Mouse (Mus musculus) layer of hippocampus, adult 8-10 months (tissue): ENCODE measurements around the gene Rpl18a. TPM values are rescaled to one million over a fixed set of nuclear protein-coding genes. Genes with fewer than 3 reads are reported as not detected.

Source experiments
- DNase-seq, 2 experiments: peaks; one replicate each; pipeline ENCODE4 v3.0.0; 2022; ENCODE audit warnings: low spot score in 2 of 2
- total RNA-seq, 4 experiments: library from RNA; stranded (reverse); gene quantifications; 2 replicates each; pipeline ENCODE4 v1.2.4; 2022

Rpl18a gene
- 100 to 1,000 TPM; 619 to 893 (median 714) TPM for total RNA-seq

DNA sequence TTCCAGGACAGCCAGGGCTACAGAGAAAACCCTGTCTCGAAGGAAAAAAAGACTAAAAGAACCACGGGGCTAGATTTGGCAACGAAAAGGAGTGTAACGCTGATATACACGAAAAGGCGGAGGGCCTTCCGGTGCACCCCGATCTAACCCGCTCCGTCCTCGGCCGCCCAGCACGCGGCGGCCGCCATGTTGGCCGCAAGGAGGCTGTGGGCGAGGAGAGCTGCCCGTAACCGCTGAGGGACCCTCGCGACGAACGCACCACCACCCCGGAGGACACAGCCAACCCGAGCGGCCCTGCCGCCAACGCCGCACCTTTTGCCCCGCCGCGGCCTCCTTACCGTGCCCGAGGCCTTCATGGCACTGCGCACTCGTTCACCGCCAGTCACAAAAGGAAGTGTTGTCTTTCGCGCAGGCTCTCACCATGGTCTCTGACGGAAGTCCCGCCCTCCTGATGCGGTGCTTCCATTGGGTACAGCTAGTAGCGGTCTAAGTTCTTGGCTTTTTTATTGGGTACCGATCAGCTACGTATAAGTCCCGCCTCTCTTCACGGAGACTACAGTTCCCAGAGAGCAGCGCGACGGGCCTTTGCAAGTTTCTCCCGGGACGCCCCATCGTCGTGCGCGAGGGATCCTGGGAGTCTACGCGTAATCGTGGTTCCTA lies at the start of gene Rpl18a:
Gene Rpl18a, minus strand, starts transcription at position 392 of the 660 bp plus-strand sequence.
- peak; percentile 96 to 98 for DNase-seq

DNA sequence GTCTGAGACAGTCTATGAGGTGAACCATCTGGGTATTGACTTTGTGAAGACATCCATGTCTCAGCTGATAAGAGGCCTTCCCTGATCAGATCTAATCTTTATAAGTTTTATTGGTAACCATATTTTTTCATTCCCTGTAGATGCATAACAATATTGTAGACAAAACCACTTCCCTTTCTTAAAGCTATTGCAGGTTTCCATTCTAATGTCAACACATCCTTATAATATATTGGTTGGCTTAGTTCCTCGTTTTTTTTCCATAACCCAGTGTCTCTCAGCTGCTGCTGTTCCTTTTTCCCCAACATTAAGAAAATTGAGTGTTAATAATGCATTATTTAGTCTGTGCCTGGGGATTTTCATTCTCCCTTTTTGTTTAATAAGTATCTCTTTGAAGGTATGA lies 46.0 kb upstream of the Rpl18a start:
- DNase-seq = no peak

DNA sequence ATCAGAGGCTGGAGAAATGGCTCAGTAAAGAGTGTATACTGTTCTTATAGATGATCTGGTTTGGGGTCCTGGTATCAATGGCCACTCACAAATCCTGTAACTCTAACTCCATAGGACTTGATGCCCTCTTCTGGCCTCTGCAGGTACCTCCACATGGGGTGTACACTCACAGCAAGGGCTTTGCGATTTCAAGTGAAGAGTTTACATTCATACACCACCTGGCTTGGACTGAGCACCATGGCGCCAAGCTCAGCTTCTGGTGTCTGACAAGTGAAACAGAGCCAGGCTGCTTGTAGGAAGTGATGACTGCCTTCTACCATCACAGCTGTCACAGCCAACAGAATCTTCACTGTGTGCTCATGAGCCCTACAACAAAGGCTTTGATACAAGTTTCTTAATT lies 44.3 kb upstream of the Rpl18a start:
- no peak for DNase-seq

DNA sequence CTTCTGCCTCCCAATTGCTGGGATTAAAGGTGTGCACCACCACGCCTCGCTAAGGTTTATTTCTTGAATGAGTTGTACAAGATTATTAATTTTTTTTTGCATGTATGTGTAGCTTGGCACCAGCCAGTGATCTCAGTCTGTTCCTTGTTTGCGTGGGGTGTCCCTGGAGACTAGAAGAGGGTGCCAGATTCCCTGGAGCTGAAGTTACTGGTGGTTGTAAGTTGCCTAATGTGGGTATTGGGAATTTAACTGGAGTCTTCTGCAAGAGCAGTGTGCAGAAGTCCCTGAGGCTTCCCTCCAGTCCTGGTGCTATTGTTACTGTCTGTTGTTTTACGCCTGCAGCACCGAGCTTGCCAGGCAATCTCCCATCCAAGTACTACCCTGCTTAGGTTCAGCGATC lies 40.0 kb upstream of the Rpl18a start:
- DNase-seq = no peak

DNA sequence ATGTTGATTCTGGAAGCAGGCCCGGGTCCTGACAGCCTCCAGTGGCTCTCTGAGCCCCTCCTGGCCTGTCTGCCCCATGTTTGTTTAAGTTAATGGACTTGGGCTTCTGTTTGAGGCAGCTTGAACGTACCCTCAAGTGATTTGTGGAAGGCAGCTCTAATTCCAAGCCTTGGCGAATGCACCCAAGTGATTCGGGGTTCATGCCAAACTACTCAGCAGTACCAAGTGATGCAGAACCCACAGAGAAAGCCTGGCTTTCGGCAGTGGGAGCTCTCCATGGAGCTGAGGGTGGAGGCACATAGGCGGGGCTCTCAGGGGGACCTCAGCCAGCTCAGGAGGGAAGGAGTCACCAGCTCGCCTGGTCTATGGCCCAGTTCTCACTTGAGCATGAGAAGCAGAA lies 37.6 kb upstream of the Rpl18a start:
- DNase-seq = no peak

DNA sequence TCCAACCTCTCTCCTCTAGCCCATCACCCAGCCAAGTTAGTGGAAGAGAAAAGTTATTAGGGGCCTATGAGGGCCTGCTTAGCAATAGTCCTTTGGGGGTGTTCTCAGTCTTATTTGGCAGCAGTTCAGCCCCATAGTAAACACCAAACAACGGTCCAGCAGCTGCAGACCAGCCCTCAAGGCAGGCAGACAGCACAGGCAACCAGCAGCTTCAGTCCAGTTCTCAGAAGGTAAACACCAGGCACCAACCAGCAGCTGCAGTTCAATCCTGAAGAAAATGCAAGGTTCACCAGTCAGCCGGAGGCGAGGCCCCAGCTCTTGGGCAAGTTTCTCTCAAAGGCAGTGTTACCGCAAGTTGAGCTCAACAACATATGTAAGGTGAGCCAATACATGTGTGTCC lies 35.8 kb upstream of the Rpl18a start:
- no peak for DNase-seq

DNA sequence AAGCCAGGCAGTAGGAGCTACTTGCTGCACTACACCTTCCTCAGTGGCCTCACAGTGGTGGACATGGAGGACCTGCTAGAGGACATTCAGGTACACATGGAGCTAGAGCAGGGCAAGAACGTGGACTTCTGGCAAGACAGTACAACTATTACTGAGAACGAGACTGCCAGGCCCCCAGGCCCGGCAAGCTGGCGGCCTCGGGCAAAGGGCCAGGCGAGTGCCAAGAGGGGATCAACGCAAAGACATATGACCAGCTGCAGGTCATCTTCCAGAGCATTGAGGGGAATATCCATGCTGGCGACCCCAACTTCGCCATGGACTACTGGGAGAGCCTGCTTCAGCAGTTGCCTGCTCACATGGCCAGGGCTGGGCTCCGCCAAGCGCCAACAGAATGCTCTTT lies 34.5 kb upstream of the Rpl18a start:
- no peak for DNase-seq

DNA sequence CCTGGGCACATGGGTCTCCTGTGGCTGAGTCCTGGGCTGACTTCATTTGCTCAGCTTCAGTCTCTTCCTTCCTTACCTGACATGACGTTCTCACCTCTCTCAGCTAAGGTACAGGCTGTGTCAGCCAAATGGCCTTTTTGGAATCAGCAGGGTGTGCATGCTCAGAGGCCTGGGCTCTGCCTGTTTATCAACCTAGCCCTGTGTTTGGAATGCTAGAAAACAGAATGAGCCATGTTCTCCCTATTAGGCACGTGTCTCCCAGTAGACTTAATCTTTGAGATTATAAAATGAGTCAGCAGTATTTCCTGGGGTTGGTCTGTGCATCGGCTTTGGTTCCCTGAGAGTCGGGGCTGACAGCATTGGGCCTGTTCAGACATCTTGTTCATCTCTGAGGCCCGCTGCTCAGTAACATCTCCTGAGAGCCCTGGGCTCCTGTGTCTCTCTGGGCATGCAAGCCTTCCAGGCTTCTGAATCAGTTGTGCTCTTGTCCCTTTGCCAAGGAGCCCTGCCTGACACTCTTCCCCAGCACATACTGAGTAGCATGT lies 31.6 kb upstream of the Rpl18a start:
- peak in 1 of 2 experiments; percentile 4 for DNase-seq

DNA sequence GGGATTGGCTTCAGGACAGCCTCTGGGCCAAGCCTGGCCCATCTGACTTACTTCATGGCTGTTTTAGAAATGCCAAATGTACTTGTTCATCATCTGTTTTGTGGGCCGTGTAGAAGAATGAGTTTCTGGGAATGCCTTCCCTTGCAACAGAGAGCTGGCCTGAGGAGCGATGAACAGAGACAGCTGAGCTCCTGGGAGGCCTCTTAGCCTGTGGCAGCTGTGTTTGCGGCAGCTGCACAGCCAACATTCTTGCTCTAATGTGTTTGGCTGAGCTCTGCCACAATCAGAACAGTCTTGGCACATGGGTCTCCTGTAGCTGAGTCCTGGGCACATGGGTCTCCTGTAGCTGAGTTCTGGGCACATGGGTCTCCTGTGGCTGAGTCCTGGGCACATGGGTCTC lies 30.9 kb upstream of the Rpl18a start:
- peak in 1 of 2 experiments; percentile 2 for DNase-seq

DNA sequence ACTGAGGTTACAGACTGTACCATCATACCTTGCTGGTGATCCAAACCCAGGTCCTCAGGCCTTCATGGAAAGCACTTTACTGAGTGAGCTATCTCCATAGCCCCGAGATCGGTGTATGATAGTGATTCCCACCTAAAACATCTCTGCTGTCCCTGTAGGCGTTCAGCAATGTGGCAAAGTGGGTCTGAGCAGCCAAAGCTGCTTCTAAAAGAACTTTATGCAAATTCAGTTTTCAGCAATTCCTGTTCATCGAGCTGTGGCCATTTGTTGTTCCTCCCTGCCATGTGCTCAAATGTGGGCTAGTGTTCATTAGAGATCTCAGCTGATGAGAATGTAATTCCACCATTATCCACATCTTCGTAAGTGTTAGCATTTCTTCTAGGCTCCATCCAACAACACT lies 29.2 kb upstream of the Rpl18a start:
- DNase-seq = peak; percentile 42 to 46

DNA sequence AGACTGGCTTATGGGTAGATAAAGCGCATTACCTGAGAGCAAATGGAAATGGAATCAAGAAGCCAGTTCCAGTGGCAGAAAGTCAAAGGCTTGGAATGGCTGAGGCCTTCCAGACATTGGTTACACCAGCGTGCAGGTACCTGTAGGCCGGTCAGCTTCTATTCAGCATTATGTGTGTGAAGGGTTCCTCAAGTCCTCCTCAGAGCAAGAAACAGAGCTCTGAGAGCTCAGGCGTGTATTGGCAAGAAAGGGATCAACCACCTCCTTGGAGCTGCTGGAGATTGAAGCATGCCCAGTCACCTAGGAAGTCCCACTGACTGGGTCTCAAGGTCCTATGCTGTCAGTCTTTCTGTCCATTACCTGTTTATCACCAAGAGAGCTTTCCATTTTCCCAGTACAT lies 28.5 kb upstream of the Rpl18a start:
- peak; percentile 1 to 2 for DNase-seq

DNA sequence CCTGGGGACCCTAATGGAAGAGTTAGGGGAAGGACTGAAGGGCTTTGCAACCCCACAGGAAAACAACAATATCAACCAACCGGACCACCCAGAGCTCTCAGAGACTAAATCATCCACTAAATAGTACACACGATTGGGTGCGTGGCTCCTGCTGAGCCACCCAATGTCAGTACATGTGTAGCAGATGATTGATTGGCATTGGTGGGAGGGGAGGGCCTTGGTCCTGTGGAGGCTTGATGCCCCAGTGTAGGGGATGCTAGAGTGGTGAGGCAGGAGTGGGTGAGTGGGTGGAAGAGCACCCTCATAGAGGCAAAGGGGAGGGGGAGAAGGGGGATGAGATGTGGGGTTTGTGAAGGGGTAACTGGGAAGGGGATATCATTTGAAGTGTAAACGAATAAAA lies 26.9 kb upstream of the Rpl18a start:
- DNase-seq = peak in 1 of 2 experiments; percentile 2

DNA sequence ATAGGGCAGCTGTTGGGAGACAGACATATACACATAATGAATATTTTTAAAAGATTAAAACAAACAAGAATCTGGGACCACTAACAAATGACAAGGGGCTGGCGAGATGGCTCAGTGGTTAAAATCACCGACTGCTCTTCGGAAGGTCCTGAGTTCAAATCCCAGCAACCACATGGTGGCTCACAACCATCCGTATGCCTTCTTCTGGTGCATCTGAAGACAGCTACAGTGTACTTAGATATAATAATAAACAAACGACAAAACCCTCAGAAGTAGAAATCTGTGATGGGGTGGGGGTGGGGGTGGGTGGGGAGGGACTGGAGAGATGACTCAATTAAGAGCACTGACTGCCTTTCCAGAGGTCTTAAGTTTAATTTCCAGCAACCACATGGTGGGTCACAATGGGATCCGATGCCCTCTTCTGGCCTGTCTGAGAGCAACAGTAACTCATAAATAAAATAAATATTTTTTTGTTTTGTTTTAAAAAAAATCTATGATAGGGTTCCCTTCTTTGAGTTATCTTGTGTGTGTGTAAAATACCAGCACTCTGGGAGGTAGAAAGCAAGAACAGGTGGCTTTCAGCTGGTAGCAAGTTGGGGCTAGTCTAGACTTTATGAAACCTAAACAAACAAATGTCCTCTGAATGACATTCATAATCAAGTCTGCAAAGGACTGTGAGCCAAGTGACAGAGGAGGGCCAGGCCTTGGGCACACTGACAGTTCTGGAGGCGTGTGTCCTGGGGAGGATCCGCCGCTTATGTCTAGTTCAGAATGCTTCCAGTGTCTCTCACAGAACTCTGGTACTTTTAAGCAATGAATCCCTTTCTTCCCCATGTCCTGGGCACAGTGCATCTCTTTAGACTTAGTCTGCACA lies 23.1 kb upstream of the Rpl18a start:
- DNase-seq = no peak

DNA sequence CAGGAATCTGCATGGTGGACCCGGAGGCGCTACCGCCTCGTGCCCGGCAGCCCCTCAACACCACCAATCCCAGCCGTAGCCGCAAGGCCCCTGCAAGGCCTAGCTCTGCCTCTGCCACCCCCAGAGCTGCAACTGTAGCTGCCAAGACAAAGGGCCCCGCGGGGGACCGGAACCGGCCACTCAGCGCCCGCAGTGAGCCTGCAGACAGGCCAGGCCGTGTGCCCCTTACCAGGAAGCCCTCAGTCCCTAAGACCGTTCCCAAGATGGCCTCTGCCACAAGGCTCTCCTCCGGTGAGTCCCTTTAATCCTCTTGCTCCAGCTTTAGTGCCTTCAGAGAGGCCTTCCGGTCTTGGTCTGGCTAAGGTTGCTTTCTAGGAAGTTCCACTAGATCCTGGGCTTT lies 17.5 kb upstream of the Rpl18a start:
- no peak for DNase-seq

DNA sequence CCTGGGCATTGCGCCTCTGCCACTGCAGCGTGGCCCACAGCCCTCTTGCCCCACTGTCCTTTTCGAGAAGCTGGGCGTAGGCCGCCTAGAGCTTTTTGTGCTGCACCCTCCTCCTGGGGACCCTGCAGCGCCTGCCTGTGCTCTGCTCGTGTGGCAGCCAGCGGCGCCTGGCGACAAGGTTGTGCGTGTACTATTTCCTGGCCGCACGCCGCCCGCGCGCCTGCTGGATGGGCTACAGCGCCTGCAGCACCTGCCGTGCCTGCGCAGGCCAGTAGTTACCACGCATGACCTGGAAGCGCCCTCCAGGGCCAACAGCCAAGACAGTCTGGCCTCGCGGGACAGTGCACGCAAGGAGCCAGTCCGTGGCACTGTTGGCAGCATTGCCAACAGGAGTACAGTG lies 16.3 kb upstream of the Rpl18a start:
- DNase-seq = no peak

DNA sequence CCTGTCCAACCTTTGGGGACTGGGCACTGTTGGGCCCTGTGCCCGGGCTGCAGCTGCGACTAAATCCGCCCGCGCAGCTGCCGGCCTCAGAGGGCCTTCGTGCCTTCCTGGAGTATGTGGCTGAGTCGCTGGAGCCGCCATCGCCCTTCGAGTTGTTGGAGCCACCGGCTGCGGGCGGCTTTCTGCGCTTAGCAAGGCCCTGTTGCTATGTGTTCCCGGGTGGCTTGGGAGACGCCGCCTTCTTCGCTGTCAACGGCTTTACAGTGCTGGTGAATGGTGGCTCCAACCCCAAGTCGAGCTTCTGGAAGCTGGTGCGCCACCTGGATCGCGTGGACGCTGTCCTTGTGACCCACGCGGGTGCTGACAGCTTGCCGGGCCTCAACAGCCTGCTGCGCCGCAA lies 15.7 kb upstream of the Rpl18a start:
- DNase-seq = no peak

DNA sequence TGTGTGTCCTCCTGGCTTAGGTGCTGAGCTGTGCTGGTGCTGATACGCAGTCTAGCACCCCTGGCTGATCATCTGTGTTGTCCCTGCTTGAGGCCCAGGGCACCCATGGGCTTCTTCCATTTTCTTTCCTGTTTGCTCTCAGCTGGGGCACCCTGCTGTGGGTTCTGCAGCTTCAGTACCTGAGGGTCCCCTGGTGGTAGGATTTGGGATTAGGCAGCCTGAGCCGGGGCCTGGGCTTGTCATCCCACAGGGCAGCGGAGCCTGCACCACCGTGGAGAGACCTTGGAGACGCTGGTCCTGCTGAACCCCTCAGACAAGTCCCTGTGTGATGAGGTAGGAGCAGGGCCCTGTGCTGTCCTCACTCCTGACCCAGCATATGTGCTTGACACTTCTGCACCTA lies 14.4 kb upstream of the Rpl18a start:
- no peak for DNase-seq

DNA sequence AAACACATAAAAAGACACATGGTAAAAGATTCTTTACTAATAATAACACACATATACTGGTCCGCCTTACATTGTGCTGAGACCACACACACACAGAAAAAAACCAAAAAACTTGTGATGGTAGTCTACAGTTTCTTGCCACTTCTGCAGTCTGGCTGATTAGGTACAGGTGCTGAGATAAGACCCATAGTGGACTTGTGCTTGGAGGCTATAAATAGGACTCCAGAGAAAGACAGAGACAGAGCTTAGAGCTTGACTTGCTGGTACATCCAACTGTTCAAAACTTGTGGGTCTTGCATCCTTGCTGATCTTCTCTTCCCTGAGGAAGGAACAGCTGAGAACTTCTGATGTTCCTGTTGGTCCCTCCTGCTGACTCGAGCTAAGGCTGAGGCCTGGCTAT lies 10.3 kb upstream of the Rpl18a start:
- DNase-seq = no peak

DNA sequence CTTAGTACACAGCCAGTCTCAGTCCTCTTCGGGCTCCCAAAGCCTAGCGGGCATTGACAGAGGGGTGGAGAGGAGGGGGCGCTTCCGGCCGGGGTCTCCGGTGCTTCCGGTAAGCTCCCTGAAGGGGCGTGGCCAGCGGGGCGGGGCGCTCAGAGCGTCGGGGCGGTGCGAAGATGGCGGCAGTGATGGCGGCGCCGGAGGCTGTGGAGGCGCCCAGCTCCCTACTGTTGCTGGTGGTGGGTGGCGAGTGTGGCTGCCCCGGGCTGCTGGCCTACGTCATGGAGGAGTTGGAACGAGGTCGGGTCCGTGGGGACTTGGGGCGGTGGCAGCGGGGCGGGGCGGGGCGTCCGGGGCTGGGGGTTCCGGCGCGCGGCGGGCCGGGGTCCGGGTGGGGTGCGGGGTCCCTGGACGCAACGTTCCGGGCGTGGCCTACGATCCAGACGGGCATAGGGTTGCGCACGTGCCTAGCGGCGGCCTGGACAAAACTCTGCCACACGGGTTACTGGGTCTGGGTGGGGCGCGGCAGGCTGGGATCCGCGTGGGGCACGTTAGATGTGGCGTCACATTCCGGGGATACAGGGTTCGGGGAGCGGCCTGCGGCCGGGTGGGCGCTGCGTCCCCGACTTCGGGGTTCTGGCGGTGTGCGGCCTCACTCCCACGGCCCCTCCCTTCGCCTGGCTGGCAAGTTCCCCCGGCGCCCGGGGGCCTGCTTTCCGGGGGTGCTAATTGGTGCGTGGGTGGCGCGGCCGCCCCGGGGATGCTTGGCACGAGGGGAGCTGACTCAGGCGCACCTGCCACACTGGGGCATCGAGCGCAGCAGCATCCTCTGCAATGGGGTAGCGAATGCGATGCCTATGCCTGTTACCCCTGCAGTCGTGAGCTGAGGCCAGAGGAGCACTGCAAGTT lies 8.9 kb upstream of the Rpl18a start, which contains the start of gene Map1s:
Gene Map1s, plus strand, starts transcription at position 102 of the 906 bp plus-strand sequence.
- DNase-seq = peak; percentile 73 to 75

DNA sequence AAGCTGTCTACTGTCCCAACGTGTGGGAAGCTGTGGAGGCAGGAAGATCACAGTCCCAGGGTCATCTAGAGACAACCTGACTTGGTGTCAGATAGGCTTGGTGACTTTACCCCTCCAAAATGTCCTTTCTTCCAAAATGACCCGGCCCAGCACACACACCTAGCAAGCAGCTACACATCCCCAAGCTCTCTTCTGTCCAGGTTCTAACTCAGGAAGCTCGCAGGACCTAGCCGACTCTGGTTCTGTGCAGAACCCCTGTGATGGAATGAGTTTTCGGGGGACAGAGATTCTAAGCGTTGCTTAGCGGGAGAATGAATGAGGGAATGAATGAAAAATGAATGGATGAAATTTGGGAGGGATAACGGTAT lies 8.2 kb upstream of the Rpl18a start:
- no peak for DNase-seq

DNA sequence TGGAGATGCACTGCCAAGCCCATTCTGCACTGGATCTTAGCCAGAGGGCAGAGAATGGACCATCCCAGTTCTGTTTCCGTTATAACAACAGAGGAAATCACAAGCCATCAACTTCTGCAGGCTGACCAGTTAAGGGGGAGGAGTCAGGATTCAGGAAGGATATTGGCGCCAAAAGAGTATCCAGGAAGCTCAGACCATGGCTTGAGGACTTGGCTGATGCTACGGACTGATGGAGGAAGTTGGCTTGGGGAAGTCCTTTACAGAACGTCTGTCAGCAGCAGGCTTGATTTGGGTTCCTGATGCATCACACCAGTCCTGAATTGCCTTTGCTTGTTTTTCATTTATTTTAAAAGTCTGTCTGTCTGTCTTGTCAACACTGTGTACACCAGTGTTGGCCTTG lies 7.3 kb upstream of the Rpl18a start:
- no peak for DNase-seq

DNA sequence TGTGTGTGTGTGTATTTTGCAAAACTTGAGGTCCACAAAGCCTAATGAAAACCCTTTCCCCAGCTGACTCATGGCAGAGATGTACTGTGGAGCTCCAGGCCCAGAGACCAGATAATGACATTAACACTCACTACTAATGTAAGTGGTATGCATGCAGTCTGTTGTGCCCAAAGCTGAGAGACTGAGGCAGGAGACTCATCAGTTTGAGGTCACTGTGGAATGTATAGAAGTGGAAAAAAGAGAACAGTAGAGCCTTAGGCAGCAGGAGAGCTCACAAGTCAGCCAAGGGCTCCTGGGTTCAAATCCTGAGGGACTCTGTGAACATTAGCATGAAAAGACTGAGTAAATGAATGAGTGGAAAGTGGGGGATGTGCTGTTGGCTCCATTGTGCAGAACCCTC lies 6.4 kb upstream of the Rpl18a start:
- no peak for DNase-seq
